Mouse (Mus musculus) E14TG2a.4 (cell line): Measurements from ENCODE around the gene Igfbp3.

Experiments
- H3K27me3 ChIP-seq: 2 replicates; pipeline ENCODE4 v1.6.1; 2014; ENCODE audit warnings: low read length, control low read depth; ENCODE audit not compliant: insufficient read depth
- H3K36me3 ChIP-seq: 2 replicates; pipeline ENCODE4 v1.6.1; 2014; ENCODE audit warnings: low read length, control low read depth; ENCODE audit not compliant: insufficient read depth
- H3K4me1 ChIP-seq: replicated peaks from 2 replicates; pipeline ENCODE4 v1.6.1; 2014; ENCODE audit warnings: low read depth, low read length, control low read depth
- H3K4me3 ChIP-seq: replicated peaks from 2 replicates; pipeline ENCODE4 v1.5.1; 2014; ENCODE audit warnings: mild to moderate bottlenecking, low read length
- H3K9me3 ChIP-seq: 2 replicates; pipeline ENCODE4 v1.6.1; 2014; ENCODE audit warnings: low read length, control low read depth
- CTCF ChIP-seq: conservative IDR thresholded peaks from 2 replicates; pipeline ENCODE4 v1.5.1; 2014; ENCODE audit warnings: low read length
- NANOG ChIP-seq: IDR thresholded peaks from 2 replicates; pipeline ENCODE4 v1.6.1; 2014; ENCODE audit warnings: borderline replicate concordance, low read length, mixed read lengths
- POU5F1 ChIP-seq: IDR thresholded peaks from 2 replicates; pipeline ENCODE4 v1.6.1; 2014; ENCODE audit warnings: low read length, borderline replicate concordance

The Igfbp3 gene

GRCm38 (mm10) chr11:7161502-7162174 is 52.1 kb downstream of the Igfbp3 start:
- H3K27me3 ChIP-seq, result no peaks in the 10 kb centered on the region
- no peaks in the 10 kb centered on the region for H3K9me3 ChIP-seq
- peaks cover 7% of the 10 kb centered on the region for H3K4me1 ChIP-seq
- H3K4me3 ChIP-seq, result no peak overlapping the region
- peak; percentile 86 for TF ChIP-seq CTCF
- no peak for TF ChIP-seq POU5F1
- no peak for TF ChIP-seq NANOG
- H3K36me3 ChIP-seq, result peaks cover 5% of the 10 kb centered on the region; the same call in 1 of the 2 replicates

GRCm38 (mm10) chr11:7160637-7161101 is 53.1 kb downstream of the Igfbp3 start:
- Histone ChIP-seq H3K36me3 (peaks cover 5% of the 10 kb centered on the region; the same call in 1 of the 2 replicates), H3K4me1 (peaks cover 7% of the 10 kb centered on the region), H3K27me3 (no peaks in the 10 kb centered on the region), H3K9me3 (no peaks in the 10 kb centered on the region), H3K4me3 (no peak overlapping the region)
- TF ChIP-seq CTCF (no peak), NANOG (no peak), POU5F1 (no peak)

- no peaks in the 10 kb centered on the region for H3K9me3 ChIP-seq
- no peaks in the 10 kb centered on the region for H3K27me3 ChIP-seq
- no peak overlapping the region for H3K4me3 ChIP-seq
- H3K4me1 ChIP-seq, result peaks cover 7% of the 10 kb centered on the region
- TF ChIP-seq NANOG (no peak), CTCF (no peak), POU5F1 (no peak)
- no peaks in the 10 kb centered on the region for H3K36me3 ChIP-seq
Observed at GRCm38 (mm10) chr11:7160146-7160545, 53.6 kb downstream of the Igfbp3 start.

GRCm38 (mm10) chr11:7158196-7158595 is 55.5 kb downstream of the Igfbp3 start:
- Histone ChIP-seq H3K9me3 (no peaks in the 10 kb centered on the region), H3K36me3 (no peaks in the 10 kb centered on the region), H3K27me3 (no peaks in the 10 kb centered on the region), H3K4me3 (no peak overlapping the region), H3K4me1 (peaks cover 7% of the 10 kb centered on the region)
- TF ChIP-seq NANOG, result no peak
- TF ChIP-seq POU5F1, result no peak
- no peak for TF ChIP-seq CTCF

GRCm38 (mm10) chr11:7156427-7156826 is 57.3 kb downstream of the Igfbp3 start:
- H3K9me3 ChIP-seq, result no peaks in the 10 kb centered on the region
- TF ChIP-seq POU5F1 (no peak), NANOG (no peak), CTCF (no peak)
- H3K36me3 ChIP-seq, result 0 out of 2 replicates have a peak, but pooled peaks cover 2% of the 10 kb centered on the region
- peaks cover 6% of the 10 kb centered on the region for H3K4me1 ChIP-seq
- no peaks in the 10 kb centered on the region for H3K27me3 ChIP-seq
- H3K4me3 ChIP-seq, result no peak overlapping the region
